Mouse (Mus musculus) spleen, adult 2 months (tissue): ENCODE data around the gene Cxcl16. TPM values are rescaled to one million over a fixed set of nuclear protein-coding genes. Genes with fewer than 3 reads are reported as not detected.

Experiments used
- DNase-seq, 2 experiments: peaks; one replicate each; pipeline versions ENCODE4 v3.0.0 to v3.0.0-alpha.2; 2012 to 2021; ENCODE audit warnings: low spot score in 2 of 2, low read depth in 1 of 2
- H3K27ac ChIP-seq: fragments of 200-500 bp; 2 replicates; pipeline ENCODE4 v1.5.1; 2012; ENCODE audit warnings: low read length, inconsistent platforms; ENCODE audit not compliant: insufficient read depth
- H3K27me3 ChIP-seq: fragments of 200-500 bp; 2 replicates; pipeline ENCODE4 v1.6.1; 2012; ENCODE audit warnings: mild to moderate bottlenecking, moderate library complexity, low read length, inconsistent platforms; ENCODE audit not compliant: control insufficient read depth, insufficient read depth
- H3K36me3 ChIP-seq: fragments of 200-500 bp; 2 replicates; pipeline ENCODE4 v1.6.1; 2012; ENCODE audit warnings: mild to moderate bottlenecking, low read length, inconsistent platforms; ENCODE audit not compliant: control insufficient read depth, insufficient read depth
- H3K4me1 ChIP-seq: fragments of 200-500 bp; 2 replicates; pipeline ENCODE4 v1.6.1; 2011; ENCODE audit warnings: inconsistent platforms; ENCODE audit not compliant: control insufficient read depth, insufficient read depth, insufficient read length
- H3K4me3 ChIP-seq: fragments of 200-500 bp; 2 replicates; pipeline ENCODE4 v1.5.1; 2011; ENCODE audit warnings: mild to moderate bottlenecking, inconsistent platforms; ENCODE audit not compliant: insufficient read depth, insufficient read length; ENCODE audit errors: extremely low read depth
- CTCF ChIP-seq: fragments of 200-500 bp; IDR thresholded peaks from 2 replicates; pipeline ENCODE4 v1.5.1; 2011; ENCODE audit warnings: mild to moderate bottlenecking, inconsistent platforms; ENCODE audit not compliant: insufficient read depth, insufficient read length, insufficient replicate concordance; ENCODE audit errors: extremely low read depth
- POLR2A ChIP-seq: fragments of 200-500 bp; IDR thresholded peaks from 2 replicates; pipeline ENCODE4 v1.6.1; 2011; ENCODE audit warnings: low read depth, low read length, inconsistent platforms
- WGBS: fragments of 180-500 bp; shearing (Covaris S2); methylation state at CpG from one replicate; pipeline ENCODE4 v1.1.7; 2018; 5-methylcytosine and 5-hydroxymethylcytosine counted together
- polyA plus RNA-seq: library from polyadenylated mRNA; depleted of rRNA; stranded (reverse); fragments of >200 nt; gene quantifications from 2 replicates; pipeline ENCODE4 v1.2.3, GENCODE M21; 2012

The Cxcl16 gene
- polyA plus RNA-seq, 1 experiment = 28.8 TPM

DNA sequence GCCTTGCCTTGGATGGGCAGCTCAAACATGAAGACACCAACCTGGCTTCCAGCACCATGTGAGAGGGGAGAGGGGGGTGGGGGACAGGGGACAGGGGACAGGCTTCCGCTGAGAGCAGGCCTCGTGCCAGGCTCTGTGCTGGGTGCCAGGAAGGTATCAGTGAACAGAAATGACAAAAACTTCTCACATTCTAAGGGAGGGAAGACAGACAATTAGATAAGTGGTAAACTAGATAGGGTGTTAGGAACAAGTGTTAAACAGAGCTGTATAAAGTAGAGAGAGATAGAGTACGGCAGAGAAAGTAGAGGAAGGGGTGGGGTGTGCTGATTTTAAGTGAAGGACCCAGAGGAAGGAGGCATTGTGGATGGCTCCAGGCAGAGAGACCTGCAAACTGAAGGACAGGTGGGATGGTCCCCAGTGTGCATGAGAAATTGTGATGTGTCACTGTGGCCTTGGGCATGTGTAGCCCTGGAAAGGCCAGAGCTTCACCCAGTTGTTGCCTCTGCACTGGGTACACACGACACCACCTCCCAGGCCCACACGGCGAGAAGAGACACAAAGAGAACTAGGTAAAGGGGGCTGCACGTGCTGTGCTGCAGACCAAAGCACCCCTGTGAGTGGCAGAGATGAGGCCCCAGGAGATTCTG, 20.9 kb downstream of the Cxcl16 start:
- Histone ChIP-seq H3K27me3 (no peaks in the 10 kb centered on the region), H3K27ac (no peak overlapping the region), H3K4me1 (peaks cover 13% of the 10 kb centered on the region; the same call in 1 of the 2 replicates), H3K36me3 (peaks cover 44% of the 10 kb centered on the region), H3K4me3 (no peak overlapping the region)
- no peak for DNase-seq
- WGBS = 82% methylated on average over 7 of the region's 7 CpGs
- TF ChIP-seq CTCF = no peak
- no peak for TF ChIP-seq POLR2A

DNA sequence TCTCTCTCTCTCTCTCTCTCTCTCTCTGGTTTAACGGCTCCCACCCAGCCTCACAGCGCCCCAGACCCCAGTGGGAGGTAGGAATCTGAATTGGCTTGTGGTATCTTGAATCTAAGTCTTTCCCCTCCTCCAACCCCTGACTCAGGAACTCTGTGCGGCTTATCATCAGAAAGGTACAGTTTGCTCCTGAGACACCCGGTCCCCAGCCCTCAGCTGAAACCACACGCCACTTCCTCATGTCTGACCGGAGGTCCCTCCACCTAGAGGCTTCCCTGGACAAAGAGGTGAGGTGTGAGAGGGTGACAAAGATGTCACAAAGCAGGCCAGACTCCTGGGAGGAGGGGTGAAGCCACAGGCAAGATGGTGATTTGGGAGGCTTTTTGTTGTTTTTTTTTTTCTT, 22.4 kb downstream of the Cxcl16 start:
- DNase-seq = no peak
- Histone ChIP-seq H3K27ac (no peak overlapping the region), H3K4me3 (no peak overlapping the region), H3K4me1 (peaks cover 15% of the 10 kb centered on the region; the same call in 1 of the 2 replicates), H3K36me3 (peaks cover 44% of the 10 kb centered on the region), H3K27me3 (no peaks in the 10 kb centered on the region)
- 31% methylated on average over 6 of the region's 6 CpGs for WGBS
- no peak for TF ChIP-seq POLR2A

DNA sequence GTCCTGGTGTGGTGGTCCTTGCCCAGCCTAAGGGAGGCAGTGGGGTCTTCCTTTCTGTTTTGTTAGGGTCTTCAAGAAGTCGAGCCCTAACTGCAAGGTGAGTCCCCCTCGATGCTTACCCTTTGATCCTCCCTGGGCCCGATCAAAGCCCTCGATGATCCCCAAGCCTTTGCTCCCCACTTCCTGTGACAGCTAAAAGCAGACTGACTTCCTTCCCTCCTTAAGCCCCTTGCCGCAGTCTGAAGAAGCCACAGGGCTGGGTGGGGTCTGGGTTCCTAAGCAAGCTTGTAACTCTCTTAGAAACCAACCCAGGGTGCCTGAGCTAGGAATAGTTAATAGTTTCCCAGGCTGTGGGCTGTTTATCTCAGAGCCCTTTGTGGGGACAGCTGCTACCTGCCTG, 24.3 kb downstream of the Cxcl16 start:
- Histone ChIP-seq H3K27me3 (no peaks in the 10 kb centered on the region), H3K4me3 (peak overlapping the region; percentile 32; the same call in 1 of the 2 replicates), H3K4me1 (peaks cover 15% of the 10 kb centered on the region; the same call in 1 of the 2 replicates), H3K27ac (peak overlapping the region; percentile 82), H3K36me3 (peaks cover 37% of the 10 kb centered on the region)
- DNase-seq = no peak
- no peak for TF ChIP-seq POLR2A
- TF ChIP-seq CTCF = no peak
- 14% methylated on average over 5 of the region's 5 CpGs for WGBS

DNA sequence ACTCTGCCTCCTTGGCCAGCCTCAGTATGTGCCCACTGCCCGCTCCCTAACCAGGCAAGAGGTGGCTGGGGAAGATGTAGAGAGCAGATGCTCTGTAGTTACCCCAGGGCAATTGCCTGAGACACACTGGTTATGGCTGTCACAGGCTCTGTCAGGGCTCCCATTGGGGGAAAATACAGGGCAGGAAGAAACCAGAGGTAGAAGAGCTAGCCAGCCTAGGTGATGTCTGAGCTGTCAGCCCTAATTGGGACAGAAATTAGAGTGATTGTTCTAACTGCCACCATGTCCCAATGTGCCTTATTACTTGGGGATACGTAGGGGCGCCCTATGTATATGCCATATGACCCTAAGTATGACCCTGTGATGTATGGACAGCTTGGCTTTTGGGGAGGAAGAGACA, 25.8 kb downstream of the Cxcl16 start:
- H3K27ac ChIP-seq = peak overlapping the region; percentile 82

DNA sequence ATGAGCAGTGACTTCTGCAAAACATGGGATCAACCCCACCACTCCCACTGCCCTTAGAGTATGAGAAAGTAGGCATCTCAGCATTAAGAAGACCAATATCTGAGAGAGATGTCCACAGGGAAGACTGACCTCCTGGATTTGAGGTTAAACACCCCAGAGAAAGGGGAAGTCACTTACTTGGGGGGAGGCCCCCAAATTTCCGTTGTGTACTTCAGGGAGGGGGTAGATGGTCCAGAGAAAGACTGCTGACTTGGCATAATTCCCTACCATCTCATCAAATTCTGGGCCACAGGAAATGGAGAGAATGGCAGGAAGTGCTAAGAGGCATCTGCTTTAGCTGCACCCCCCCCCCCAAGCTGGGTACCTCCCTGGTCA, 26.2 kb downstream of the Cxcl16 start:
- WGBS = 0% methylated on average over 1 of the region's 1 CpGs
- no peak for TF ChIP-seq POLR2A
- no peak for TF ChIP-seq CTCF
- peak in 1 of 2 experiments; percentile 50 for DNase-seq
- Histone ChIP-seq H3K36me3 (peaks cover 21% of the 10 kb centered on the region), H3K27ac (peak overlapping the region; percentile 82), H3K4me3 (peak overlapping the region; percentile 77), H3K4me1 (peaks cover 15% of the 10 kb centered on the region; the same call in 1 of the 2 replicates), H3K27me3 (no peaks in the 10 kb centered on the region)

More for the DNA sequence above, 25.8 kb downstream of the Cxcl16 start:
- WGBS = 70% methylated on average over 3 of the region's 3 CpGs
- no peak for DNase-seq
- Histone ChIP-seq H3K4me3 (peak overlapping the region; percentile 77), H3K36me3 (peaks cover 24% of the 10 kb centered on the region), H3K4me1 (peaks cover 15% of the 10 kb centered on the region; the same call in 1 of the 2 replicates), H3K27me3 (no peaks in the 10 kb centered on the region)
- TF ChIP-seq POLR2A = no peak

DNA sequence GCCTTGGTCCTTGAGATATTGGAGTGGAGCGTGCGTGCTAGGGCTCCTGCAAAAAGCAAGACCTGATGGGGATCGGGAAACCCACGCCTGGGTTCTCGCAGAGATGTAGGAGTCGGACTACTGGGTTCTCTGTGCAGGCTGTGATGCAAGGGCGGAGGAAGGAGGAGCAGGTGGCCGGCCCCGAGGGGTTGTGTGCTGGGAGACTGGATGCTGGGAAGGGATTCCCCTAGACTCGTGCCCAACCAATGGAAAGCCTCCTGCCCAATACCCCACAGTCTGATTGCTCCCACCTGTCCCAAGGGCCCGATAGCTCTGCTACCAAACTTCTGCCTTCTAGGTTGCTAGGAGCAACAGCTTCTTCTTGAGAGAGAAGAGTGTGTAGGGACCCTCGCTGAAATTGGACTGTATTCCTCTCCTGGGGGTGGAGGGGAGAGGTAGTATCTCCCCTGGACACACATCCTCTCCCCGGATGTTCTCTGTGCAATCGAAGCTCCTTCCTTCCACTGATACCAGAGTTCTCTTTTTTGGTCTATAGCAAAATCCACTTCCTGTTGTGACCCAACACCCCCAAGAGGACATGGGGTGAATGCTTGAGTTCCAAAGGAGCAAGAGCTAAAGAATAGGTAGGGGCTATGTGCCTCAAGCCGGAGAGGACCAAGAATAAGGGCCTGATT, 26.8 kb downstream of the Cxcl16 start:
- Histone ChIP-seq H3K4me1 (peaks cover 15% of the 10 kb centered on the region; the same call in 1 of the 2 replicates), H3K36me3 (peaks cover 15% of the 10 kb centered on the region), H3K27ac (peak overlapping the region; percentile 82), H3K4me3 (peak overlapping the region; percentile 77), H3K27me3 (no peaks in the 10 kb centered on the region)
- 1% methylated on average over 15 of the region's 15 CpGs for WGBS
- TF ChIP-seq CTCF (no peak), POLR2A (no peak)
- DNase-seq = no peak
